Mouse (Mus musculus) kidney, embryonic 14.5 days (tissue): ENCODE data around the gene Grin2b. TPM values are rescaled to one million over a fixed set of nuclear protein-coding genes. Genes with fewer than 3 reads are reported as not detected.

Source experiments
- ATAC-seq: fragments of 200-750 bp; cut with Nextera tagmentation; 2 replicates; pipeline ENCODE4 v1.8.0; 2017; ENCODE audit warnings: moderate number of reproducible peaks, mild to moderate bottlenecking, moderate TSS enrichment, moderate library complexity; ENCODE audit not compliant: low FRiP score, low TSS enrichment
- H3K27ac ChIP-seq: fragments of 300-500 bp; sonication (generic); 2 replicates; pipeline ENCODE4 v1.5.1; 2014; ENCODE audit warnings: low read depth, mild to moderate bottlenecking, low read length, moderate library complexity, mixed read lengths
- H3K27me3 ChIP-seq: fragments of 300-500 bp; sonication (generic); 2 replicates; pipeline ENCODE4 v1.6.1; 2014; ENCODE audit warnings: mild to moderate bottlenecking, low read length; ENCODE audit not compliant: control insufficient read depth, insufficient read depth
- H3K36me3 ChIP-seq: fragments of 300-500 bp; sonication (generic); 2 replicates; pipeline ENCODE4 v1.6.1; 2014; ENCODE audit warnings: low read length, mixed read lengths; ENCODE audit not compliant: control insufficient read depth, insufficient read depth
- H3K4me1 ChIP-seq: fragments of 300-500 bp; sonication (generic); 2 replicates; pipeline ENCODE4 v1.6.1; 2014; ENCODE audit warnings: low read length, mixed read lengths; ENCODE audit not compliant: control insufficient read depth, insufficient read depth
- H3K4me2 ChIP-seq: fragments of 300-500 bp; sonication (generic); replicated peaks from 2 replicates; pipeline ENCODE4 v1.6.1; 2014; ENCODE audit warnings: low read depth, mild to moderate bottlenecking, low read length
- H3K4me3 ChIP-seq: fragments of 300-500 bp; sonication (generic); 2 replicates; pipeline ENCODE4 v1.5.1; 2014; ENCODE audit warnings: mild to moderate bottlenecking, low read length
- H3K9ac ChIP-seq: fragments of 300-500 bp; sonication (generic); 2 replicates; pipeline ENCODE4 v1.6.1; 2014; ENCODE audit warnings: low read depth, mild to moderate bottlenecking, low read length, moderate library complexity
- H3K9me3 ChIP-seq: fragments of 300-500 bp; sonication (generic); 2 replicates; pipeline ENCODE4 v1.6.1; 2016; ENCODE audit warnings: low read length; ENCODE audit not compliant: control insufficient read depth
- WGBS: fragments of 180-500 bp; shearing (Covaris S2); extraction: QIAGEN DNeasy Blood & Tissue Kit; methylation state at CpG from one replicate; pipeline ENCODE4 v1.1.7; 2014; 5-methylcytosine and 5-hydroxymethylcytosine counted together
- polyA plus RNA-seq: library from polyadenylated mRNA; unstranded; fragments of >200 nt; fragmentation: Nextera tagmentation; extraction: Ambion mirVana; gene quantifications from 2 replicates; pipeline ENCODE4 v1.2.1, GENCODE M21; 2014

The Grin2b gene
- polyA plus RNA-seq, 1 experiment from 2014 or later, result 0.05 TPM

DNA sequence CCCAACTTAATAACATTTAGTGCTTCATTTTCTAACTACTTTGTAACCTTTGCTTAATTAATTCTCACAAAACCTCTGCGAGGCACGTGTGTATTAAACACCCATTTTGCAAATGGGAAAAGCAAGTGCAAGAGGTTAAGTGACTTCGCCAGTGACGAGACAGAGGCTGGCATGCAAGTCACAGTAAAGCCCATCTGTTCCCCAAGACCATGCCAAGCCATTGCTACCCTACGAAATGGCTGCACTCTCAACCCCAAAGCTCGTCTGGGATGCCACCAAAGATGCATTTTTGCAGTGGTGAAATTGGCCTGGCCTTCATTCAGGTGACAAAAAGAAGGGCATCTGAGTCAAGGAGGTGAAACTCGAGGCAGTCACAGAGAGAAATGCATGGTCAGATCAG is 103.2 kb downstream of the Grin2b start:
- Histone ChIP-seq H3K4me2 (no peak overlapping the region), H3K9ac (no peak overlapping the region), H3K4me3 (no peak overlapping the region), H3K27me3 (no peaks in the 10 kb centered on the region), H3K36me3 (no peaks in the 10 kb centered on the region), H3K27ac (no peak overlapping the region), H3K4me1 (no peaks in the 10 kb centered on the region), H3K9me3 (no peaks in the 10 kb centered on the region)
- 88% methylated on average over 7 of the region's 7 CpGs for WGBS
- no peak for ATAC-seq

DNA sequence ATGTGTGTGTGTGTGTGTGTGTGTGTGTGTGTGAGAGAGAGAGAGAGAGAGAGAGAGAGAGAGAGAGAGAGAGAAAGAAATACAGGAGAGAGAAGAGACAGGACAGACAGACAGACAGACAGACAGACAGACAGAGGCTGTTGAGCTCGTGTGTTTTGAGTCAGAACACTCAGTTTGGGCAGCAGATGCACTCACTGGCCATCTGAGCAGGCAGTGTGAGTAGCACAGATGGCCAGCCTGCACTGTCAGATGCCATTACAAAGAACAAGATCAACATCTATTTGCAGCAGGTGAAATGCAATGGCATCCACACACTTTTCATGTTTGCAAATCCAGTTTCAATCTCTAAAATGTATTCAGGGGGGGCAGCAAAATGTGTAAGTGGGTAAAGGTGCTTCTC is 120.0 kb downstream of the Grin2b start:
- no peak overlapping the region for H3K4me2 ChIP-seq
- H3K4me3 ChIP-seq, result no peak overlapping the region
- H3K27ac ChIP-seq, result no peak overlapping the region
- no peak overlapping the region for H3K9ac ChIP-seq
- H3K4me1 ChIP-seq, result no peaks in the 10 kb centered on the region
- WGBS, result 50% methylated on average over 1 of the region's 1 CpGs
- H3K36me3 ChIP-seq, result no peaks in the 10 kb centered on the region
- ATAC-seq, result no peak
- no peaks in the 10 kb centered on the region for H3K9me3 ChIP-seq
- H3K27me3 ChIP-seq, result no peaks in the 10 kb centered on the region

DNA sequence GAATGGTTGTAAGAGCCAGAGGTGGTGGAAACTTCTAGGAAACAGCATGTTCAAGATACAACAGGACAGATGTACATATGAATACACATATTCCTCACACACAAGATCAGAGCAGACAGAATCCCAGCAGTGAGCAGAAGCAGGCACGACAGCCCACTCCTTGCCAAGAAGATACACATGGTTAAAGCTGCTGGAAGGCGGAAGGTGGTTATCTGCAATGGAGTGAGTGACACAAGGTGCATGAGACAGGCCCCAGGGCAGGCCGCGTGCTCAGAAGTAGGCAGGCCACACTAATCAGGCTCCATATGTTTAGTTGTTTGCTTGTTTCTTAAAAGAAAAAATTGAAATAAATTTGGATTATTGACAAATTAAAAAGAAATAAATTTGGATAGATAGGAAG is 123.0 kb downstream of the Grin2b start:
- Histone ChIP-seq H3K4me2 (no peak overlapping the region), H3K4me1 (no peaks in the 10 kb centered on the region), H3K27ac (no peak overlapping the region), H3K9me3 (no peaks in the 10 kb centered on the region), H3K36me3 (no peaks in the 10 kb centered on the region), H3K4me3 (no peak overlapping the region), H3K9ac (no peak overlapping the region), H3K27me3 (no peaks in the 10 kb centered on the region)
- no peak for ATAC-seq
- WGBS, result 89% methylated on average over 4 of the region's 4 CpGs

DNA sequence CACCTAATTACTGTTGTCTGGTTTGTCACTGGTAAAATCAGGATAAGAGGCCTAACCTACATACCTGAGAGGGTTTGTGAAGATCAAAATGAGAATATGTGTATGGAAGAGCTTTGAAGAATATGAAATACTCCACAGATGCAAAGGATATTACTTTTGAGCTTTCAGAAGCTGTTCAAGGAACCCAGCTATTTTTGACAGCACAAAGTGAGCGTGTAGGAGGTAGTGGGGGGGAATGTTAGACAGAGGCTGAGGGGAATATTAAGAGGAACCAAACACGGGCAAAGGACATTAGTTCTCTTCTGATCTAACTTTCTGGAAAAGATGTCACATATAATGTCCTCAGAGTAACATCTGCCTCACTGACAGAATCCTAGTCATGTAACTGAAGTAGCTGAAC is 125.2 kb downstream of the Grin2b start:
- H3K4me1 ChIP-seq, result no peaks in the 10 kb centered on the region
- WGBS, result 90% methylated on average over 2 of the region's 2 CpGs
- no peak for ATAC-seq
- no peaks in the 10 kb centered on the region for H3K27me3 ChIP-seq
- H3K9ac ChIP-seq, result no peak overlapping the region
- H3K4me2 ChIP-seq, result no peak overlapping the region
- no peak overlapping the region for H3K27ac ChIP-seq
- no peaks in the 10 kb centered on the region for H3K9me3 ChIP-seq
- no peak overlapping the region for H3K4me3 ChIP-seq
- no peaks in the 10 kb centered on the region for H3K36me3 ChIP-seq

- H3K4me3 ChIP-seq, result no peak overlapping the region
- H3K9ac ChIP-seq, result no peak overlapping the region
- H3K4me2 ChIP-seq, result no peak overlapping the region
- H3K27me3 ChIP-seq, result no peaks in the 10 kb centered on the region
- 79% methylated on average over 7 of the region's 7 CpGs for WGBS
- no peaks in the 10 kb centered on the region for H3K9me3 ChIP-seq
- H3K27ac ChIP-seq, result no peak overlapping the region
- H3K4me1 ChIP-seq, result no peaks in the 10 kb centered on the region
- ATAC-seq, result no peak
- H3K36me3 ChIP-seq, result no peaks in the 10 kb centered on the region
Measured at GRCm38 (mm10) chr6:136046091-136046490, 127.2 kb downstream of the Grin2b start.

DNA sequence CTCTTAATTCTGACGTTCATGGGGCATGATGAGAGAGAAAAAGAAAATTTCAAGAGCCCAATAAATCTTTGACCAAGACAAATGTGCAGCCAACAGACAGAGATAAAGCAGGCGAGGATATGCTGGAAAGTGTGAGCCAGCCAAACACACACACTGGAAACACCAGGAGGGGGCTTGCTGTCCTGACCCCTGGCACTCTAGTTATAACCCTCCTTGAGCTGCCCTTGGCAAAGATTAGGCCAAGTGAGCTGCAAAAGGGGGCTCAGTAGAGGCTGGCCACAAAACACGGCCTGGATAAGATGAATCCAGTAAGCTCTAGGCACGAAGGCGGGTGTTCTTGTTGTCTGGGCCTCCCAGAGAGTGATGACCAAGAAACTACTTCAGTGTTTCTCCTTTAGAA is 128.8 kb downstream of the Grin2b start:
- Histone ChIP-seq H3K9ac (no peak overlapping the region), H3K4me2 (no peak overlapping the region), H3K27ac (no peak overlapping the region), H3K9me3 (no peaks in the 10 kb centered on the region), H3K4me3 (no peak overlapping the region), H3K27me3 (no peaks in the 10 kb centered on the region), H3K36me3 (no peaks in the 10 kb centered on the region), H3K4me1 (no peaks in the 10 kb centered on the region)
- ATAC-seq, result no peak
- 70% methylated on average over 5 of the region's 5 CpGs for WGBS

DNA sequence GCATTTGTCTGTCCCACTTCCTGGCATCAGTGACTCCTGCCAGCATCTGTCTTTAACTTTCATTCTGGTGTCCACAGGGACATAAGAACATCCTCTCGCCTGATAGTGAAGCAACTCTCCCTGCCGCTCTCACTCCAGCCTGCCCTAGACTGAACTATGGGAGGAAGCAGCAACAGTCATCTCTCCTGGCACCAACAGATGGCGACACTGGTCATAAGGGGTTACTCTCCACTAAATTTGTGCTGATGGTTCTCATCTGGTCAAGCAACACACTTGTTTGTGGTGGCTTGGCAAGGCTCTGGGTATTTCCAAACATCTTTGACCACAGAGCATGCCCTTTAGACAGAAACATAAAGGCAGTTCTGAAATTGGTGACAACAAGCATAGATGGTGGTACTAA is 130.9 kb downstream of the Grin2b start:
- no peak overlapping the region for H3K27ac ChIP-seq
- H3K4me2 ChIP-seq, result no peak overlapping the region
- H3K9me3 ChIP-seq, result no peaks in the 10 kb centered on the region
- 79% methylated on average over 3 of the region's 3 CpGs for WGBS
- no peak for ATAC-seq
- H3K27me3 ChIP-seq, result no peaks in the 10 kb centered on the region
- H3K9ac ChIP-seq, result no peak overlapping the region
- no peak overlapping the region for H3K4me3 ChIP-seq
- no peaks in the 10 kb centered on the region for H3K36me3 ChIP-seq
- no peaks in the 10 kb centered on the region for H3K4me1 ChIP-seq

DNA sequence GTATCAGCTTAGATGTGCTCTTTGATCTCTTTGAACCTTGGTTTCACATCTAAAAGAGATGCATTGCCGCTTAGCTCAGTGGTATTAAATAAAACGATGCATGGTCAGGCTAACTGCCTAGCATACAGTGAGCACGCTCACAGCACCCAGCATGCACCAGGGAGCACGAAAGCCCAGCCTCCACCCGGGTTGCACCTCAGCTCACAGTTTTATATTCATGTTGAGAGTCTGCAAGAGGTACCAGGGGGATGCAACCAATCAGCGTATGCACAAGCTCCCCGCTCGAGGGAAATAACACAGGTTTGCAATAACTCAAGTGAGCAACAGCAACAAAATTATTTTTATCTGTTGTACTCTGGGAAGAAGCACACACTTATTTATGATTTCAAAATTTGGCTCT is 131.5 kb downstream of the Grin2b start:
- Histone ChIP-seq H3K27me3 (no peaks in the 10 kb centered on the region), H3K27ac (no peak overlapping the region), H3K4me2 (no peak overlapping the region), H3K9ac (no peak overlapping the region), H3K4me3 (no peak overlapping the region), H3K9me3 (no peaks in the 10 kb centered on the region), H3K4me1 (no peaks in the 10 kb centered on the region), H3K36me3 (no peaks in the 10 kb centered on the region)
- ATAC-seq, result no peak
- 93% methylated on average over 8 of the region's 8 CpGs for WGBS

DNA sequence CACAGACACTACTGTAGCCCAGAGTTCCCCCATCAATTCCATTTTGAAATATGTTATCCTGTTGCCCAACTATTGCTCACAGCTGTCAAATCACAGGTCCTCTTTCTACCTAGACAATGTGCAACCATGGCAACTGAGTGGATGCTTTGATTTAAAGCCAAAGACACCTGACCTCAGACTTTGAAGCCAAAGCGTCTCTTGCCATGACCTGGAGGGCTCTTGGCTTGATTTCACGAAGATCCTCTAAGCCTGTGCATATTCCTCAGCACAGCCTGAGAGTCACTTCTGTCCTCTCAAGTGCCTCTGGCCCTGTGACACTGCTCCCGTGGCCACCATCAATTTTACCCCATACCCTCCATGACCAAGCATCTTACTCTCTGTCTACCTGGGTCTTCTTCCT is 132.4 kb downstream of the Grin2b start:
- 66% methylated on average over 3 of the region's 3 CpGs for WGBS
- Histone ChIP-seq H3K9me3 (no peaks in the 10 kb centered on the region), H3K4me3 (no peak overlapping the region), H3K36me3 (no peaks in the 10 kb centered on the region), H3K4me2 (no peak overlapping the region), H3K9ac (no peak overlapping the region), H3K27me3 (no peaks in the 10 kb centered on the region), H3K4me1 (no peaks in the 10 kb centered on the region), H3K27ac (no peak overlapping the region)
- ATAC-seq, result no peak
